Mouse (Mus musculus) erythroid progenitor cell, adult 5-6 weeks (primary cell): ENCODE data around the gene Tmem132c. TPM values are rescaled to one million over a fixed set of nuclear protein-coding genes. Genes with fewer than 3 reads are reported as not detected.

Source experiments
- ATAC-seq: replicated peaks from 2 replicates; pipeline ENCODE4 v1.8.0; 2016; ENCODE audit warnings: moderate number of reproducible peaks, mild to moderate bottlenecking, moderate TSS enrichment, inconsistent platforms; ENCODE audit not compliant: poor library complexity, low FRiP score, severe bottlenecking
- total RNA-seq, 2 experiments: library from RNA; stranded (forward) in 1 of 2; stranded (reverse) in 1 of 2; fragments of 150-400 nt in 1 of 2; fragments of 186-747, 209-891 nt in 1 of 2; gene quantifications; 2 replicates each; pipeline versions ENCODE4 v1.2.3 to v1.2.4; 2015 to 2017; ENCODE audit warnings: low replicate concordance in 2 of 2

The Tmem132c gene
- total RNA-seq, 2 experiments from 2014 or later, result not detected

DNA sequence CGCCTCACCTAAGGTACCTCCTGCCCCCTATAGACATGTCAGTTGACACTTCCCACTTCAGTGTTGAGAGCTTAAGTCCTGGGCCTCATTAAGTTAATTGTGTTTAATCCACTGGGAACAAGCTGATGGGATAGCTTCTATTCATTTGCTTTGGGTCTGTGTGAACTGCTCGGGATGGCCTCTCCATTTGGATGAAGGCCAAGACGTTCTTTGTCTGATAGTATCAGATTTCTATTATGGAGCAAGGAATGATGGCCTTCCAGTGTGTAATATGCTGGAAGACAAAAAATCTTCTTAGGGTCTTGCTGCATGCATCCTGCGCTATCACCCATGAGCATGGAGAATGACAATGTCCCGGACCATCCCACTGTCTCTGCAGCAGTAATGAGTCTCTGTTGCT is 141.0 kb downstream of the Tmem132c start:
- no peak for ATAC-seq

DNA sequence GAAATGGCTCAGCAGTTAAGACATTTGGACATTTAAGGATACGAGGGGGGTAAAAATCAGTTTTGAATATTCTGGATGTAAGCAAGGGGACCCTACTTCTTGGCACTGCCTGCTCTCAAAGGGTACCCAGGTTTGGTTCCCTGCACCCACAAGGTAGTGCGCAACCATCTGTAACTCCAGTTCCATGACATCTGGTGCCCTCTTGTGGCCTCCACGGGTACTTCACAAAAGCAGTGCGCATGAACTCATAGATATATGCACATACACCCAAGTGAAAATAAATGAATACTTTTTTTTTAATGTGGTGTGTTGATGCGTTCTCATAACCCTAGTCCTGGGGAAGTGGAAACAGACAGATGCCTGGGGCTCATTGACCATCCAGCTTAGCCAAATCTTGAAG is 149.6 kb downstream of the Tmem132c start:
- ATAC-seq, result no peak

DNA sequence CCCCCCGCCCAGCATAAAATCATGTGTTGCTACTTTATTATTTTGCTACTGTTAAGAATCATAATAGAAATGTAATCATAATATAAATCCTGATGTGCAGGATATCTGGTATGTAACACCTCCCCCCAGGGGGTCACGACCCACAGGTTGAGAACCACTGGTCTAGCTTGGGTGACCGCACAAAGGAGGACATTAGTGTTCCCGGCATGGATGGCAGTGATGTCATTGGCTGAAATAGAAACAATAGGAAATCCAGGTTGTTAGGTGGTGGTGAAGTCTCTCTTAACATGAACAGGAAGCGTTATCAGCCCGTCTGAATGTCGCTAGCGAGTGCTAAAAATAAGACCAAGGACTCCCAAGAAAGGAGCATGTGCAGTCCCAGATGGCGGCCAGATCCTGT is 155.3 kb downstream of the Tmem132c start:
- ATAC-seq, result no peak

DNA sequence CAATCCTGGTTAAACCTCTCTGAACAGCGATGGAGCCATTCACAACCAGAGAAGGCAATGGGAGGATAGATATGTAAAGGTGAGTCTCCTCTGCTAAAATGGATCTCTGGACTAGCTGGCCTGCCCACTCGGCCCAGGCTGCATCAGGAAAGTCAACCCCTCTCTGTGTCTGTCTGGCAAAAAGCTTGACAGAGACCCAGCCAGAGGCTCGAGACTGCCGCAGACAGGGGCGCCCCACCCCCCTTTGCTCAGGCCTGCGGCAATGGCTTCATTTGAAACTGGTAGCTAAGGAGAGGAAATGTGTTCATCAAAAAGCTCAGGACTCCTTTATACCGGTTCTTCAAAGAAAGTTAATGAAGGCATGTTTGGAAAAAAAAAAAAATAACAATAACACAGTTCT is 156.4 kb downstream of the Tmem132c start:
- no peak for ATAC-seq

DNA sequence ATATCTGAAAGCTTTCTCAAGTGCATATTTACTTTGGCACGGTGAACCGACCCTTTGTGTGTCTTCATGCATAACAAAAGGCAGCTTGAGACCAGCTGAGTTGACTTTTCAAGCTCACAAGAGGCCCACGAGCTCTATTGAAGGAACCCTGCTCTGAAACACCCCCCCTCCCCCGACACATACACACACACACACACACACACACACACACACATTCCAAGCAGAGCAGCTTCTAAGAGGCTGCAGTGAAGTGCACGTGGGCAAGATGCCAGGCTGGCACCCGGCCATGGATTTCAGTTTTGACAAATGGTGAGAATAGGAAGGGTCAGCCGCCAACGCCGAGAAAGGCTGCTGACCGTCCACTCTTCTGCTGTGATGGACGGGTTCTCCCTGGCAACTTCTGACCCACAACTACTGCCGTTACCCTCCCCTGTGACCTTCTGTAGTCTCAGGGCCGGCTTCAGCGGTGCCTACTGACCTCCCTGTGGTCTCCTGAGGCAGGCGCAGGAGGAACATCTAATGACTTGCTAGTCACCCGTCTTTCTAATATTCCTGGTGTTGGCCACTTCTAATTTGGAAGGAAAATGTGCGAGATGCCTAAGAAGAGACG is 163.9 kb downstream of the Tmem132c start:
- no peak for ATAC-seq

DNA sequence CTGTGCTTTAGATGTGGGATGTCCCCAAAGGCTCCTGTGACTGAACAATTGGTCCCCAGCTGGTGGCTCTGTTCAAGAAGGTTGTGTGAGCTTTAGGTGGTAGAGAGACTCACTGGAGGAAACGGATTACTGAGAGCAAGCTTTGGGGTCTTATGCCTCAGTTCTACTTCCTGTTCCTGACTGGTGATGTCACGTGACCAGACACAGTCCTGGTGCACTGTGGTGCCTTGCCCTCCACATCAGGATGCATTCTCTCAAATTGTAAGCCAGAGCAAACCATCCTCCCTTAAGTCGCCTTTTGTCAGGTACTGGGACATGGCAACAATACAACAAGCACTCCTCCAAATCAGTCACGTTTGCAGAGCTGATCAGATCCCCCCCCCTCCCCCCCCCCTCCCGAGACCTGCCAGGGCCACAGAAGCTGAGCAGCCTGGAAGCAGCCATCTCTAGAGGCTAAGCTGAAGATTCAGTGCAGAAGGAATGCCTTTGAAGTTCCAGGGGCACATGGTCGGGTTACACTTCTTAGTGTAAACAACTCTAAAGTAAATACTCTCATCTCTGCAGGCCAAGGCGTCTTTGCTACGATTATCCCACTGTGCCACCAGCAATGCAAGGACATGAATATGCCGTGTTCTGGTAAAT is 164.5 kb downstream of the Tmem132c start:
- no peak for ATAC-seq

DNA sequence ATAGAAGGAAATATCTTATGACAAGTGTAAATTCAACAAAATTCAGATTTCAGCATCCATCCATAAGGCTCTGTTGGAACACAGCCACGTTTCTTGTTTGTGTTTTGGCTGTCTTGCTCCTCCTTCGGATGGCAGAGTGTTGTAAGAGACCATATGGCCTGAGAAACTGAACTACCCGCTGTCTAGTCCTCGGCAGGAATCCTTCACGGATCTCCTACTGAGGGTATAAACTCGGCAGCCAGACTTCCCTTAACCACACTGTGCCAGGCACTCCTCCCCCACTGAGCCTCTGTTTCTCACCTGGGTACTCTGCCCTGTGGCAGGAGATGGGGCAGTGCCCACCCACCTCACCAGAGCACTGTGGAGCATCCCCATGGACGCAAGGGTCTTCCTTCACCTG is 174.9 kb downstream of the Tmem132c start:
- no peak for ATAC-seq

DNA sequence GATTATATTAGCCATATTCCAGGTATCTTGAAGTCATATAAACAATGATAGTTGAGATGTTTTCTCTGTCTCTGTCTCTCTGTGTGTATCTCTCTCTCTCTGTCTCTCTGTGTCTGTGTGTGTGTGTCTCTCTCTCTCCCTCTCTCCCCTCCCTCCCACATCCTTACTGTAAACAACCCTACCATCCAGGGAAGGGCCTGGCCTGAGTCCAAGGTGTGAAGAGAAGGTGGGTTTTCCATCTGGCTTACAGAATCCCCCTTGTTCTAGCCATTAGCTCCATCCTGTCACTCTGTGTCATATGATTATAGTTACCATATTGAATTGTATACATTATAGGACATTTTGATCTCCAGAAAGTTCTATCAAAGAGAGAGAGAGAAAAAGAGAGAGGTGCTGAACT is 182.3 kb downstream of the Tmem132c start:
- ATAC-seq, result no peak

DNA sequence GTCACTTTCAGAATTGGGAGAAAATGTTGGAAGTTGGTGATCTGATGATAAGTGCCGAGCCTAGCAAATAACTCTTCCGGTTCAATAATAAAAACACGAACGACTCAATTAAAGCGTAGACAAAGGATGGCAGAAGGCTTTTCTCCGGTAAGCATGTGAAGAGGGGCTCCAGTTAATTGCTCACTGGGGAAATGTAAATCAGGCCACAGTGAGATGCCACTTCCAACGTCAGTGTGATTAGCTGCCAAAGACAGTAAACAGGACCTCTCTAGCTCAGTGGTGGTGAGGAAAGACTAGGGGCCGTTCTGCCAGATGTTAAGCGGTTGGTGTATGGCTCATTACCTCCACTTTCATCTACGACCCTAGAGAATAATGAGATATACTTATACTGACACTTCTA is 187.5 kb downstream of the Tmem132c start:
- no peak for ATAC-seq

DNA sequence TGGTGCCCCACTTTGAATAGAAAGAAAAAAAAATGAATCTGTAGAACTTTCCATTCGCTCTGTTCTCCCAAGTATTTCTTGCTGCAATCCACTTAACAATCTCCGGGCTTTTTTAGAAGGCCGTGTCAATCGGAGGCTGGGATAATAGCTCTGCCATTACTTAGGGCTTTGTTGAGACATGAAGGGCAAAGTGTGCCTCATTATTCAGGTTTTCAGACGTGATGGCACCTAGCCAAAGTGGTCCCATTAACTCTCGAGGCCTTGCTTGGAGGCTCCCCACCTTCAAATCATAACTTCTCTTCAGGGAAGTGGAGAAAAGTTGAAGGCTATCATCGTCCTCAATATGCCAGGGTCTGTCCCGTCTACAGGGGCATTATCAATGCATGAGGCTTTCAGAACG is 190.0 kb downstream of the Tmem132c start:
- no peak for ATAC-seq

DNA sequence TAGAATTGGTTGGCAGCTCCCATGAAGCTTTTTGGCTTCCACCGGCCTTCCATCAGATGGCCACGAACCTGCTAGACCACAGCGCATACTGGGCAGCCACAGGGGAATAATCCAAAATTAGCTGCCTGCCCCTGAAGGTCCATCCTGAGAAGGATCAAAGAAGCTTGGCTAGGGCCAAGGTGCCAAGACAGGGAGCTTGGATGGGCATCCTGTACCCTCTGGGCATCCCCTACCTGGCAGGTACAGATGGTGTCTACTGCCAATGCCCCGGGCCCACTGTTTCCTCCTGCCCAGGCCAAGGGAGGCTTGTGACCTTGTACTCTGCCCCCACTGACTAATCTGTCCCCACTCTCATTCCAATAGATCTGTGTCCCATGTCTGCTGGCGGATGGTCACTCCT is 195.2 kb downstream of the Tmem132c start:
- ATAC-seq, result no peak

DNA sequence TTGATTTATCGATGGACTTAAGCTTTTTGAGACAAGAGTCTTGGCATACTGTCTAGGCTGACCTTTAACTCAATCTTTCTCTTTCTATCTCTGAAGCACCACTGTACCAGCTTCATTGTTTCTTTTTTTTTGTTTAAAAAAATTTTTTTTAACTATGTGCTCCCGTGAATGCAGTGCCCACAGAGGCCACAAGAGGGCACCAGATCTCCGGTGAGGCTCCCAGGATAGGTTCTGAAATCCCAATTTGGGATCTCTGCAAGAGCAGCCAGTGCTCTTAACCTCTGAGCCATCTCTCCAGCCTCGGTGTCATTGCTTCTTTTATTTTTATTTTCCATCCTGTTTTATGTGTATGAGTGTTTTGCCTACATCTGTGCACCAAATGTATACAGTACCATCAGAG is 197.0 kb downstream of the Tmem132c start:
- no peak for ATAC-seq

DNA sequence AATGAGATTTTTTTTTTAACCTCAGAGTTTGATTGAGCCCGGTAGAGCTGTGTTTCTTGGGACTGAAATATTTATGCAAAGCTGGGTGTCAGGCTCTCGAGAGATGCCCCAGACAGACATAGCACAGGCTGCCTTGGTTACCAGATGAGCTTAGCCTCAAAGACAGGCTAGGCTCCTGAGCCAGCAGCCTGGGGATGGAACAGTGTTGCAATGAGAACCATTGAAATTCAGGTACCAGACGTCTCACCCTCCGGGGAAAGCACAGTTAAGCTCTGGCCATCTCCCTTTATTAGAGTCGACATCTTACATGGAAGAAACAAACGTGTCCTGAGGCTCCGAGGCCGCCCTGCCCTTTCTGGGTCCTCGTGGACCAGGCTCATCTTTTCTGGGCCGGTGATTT is 200.4 kb downstream of the Tmem132c start:
- ATAC-seq, result no peak

DNA sequence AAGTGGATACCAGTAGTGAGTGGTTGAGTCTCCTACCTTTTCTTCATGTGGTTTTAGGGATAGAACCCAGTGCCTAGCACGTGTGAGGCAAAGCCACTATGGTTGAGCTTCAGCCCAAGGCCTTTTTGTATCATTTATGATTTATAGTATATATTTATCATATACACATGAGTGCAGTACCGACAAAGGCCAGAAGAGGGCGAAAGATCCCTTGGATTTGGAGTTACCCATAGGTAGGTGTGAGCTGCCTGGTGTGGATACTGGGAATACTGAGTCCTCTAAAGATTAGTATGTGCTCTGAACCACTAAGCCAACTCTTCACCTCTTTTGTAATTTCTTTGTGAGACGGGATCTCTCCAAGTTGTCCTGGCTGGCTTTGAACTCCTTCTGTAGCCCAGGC is 212.0 kb downstream of the Tmem132c start:
- ATAC-seq, result no peak

DNA sequence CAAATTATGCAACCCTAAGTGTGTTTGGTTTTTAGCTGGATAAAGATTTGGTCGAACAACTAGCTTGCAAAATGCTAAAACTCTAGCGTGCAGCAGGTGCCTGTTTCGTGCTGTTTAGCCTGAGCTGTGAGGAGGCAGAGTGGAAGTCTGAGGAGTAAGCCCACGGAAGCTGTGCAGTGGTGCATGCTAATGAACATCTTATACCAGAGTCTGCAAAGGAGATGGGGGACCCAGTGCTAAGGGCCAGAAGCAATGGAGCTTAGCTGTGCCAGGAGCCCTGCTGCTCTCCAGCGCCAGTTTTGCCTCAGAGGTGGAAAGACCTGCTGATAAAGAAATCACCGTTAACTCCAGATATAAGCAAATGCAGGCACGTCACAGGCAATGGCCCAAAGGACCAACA is 212.5 kb downstream of the Tmem132c start:
- no peak for ATAC-seq

DNA sequence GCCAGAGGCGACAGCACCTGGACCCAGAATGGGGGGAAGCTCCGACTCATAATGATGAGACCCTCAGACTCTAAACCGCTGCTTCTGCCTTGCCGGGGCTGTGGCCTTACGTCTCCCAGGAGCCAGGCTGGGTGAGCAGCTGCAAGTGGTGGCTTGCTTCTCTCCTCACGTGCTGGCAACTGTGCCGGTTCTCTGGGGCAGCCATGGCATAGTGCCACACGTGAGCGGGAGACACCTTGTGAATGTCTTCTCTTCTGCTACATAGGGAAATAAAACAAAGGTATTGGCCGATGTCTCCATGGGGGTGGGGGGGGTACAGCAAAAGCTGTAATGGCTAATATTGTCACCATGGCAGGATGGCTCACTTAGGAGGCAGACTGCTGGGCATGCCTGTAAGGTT is 214.5 kb downstream of the Tmem132c start:
- ATAC-seq, result no peak

DNA sequence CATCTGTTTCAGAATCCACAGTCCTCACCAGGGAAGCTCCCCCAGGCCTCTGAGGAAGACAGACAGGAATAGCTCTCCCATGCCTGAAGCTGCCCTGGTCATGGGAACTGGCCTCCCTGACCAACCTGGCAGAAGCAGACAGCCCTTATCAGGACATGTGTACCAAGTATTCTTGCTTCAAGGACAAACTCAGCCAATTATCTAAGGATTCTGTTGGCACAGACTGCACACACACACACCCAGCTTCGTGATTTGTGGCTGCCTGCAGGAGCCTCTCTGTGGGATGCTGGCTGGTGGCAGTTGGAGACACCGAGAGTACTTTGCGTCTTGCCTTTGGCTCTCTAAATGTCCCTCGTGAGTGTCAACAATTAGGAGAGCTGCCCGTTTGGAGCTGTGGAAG is 226.5 kb downstream of the Tmem132c start:
- ATAC-seq, result no peak

DNA sequence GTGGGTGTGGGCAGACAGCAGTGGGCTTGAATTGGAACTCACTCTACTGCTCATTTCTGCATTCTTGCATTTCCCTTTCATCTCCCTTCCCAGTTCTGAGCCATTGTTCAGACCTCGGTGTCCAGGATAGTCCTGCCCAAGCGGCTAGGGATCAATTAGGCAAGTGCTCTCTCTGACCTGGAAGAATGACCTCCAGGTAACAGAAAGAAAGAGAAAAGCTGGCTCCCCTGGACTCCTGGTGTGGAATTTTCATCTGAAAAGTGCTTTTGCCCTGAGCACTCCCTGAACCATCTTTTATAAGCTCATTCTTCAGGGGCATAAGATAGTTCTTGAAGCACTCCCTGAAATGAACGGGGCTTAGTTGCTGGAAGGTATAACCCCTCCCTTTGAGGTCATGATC is 228.7 kb downstream of the Tmem132c start:
- ATAC-seq, result no peak

DNA sequence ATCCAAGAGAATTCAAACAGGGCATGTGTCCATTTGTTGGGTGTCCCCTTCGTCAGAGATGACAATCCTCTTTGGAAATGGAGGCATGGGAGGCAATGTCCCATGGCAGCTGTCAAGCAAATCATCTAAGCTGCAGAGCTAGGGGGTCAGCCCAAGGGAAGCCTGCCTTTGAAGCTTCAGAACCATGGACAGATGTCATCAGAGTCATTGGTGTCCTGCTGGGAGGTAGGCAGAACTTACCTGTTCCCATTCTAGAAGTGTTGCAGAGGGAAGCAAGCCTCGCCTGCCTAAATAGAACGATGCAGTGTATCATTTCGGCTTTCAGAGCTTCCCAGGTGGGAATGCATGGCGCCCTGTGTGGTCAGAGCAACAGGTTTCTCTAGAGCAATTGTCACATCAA is 230.3 kb downstream of the Tmem132c start:
- ATAC-seq, result no peak

DNA sequence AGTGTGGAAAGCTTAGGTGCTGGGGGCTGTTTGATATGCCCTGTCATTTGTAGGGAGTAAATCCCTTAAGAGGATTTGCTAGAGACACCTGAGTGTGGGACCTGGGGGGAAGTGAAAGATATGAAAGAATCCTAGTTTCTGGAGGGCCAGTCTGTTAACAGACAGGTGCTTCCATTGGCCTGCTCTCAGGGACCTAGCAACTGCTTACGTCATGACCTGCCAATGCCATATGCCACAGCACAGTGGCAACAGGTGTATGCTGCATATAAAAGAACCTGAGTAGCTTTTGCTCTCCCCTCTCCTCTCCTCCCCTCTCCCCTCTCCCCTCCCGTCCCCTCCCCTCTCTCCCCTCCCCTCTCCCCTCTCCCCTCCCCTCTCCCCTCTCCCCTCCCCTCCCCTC is 232.1 kb downstream of the Tmem132c start:
- ATAC-seq, result no peak

DNA sequence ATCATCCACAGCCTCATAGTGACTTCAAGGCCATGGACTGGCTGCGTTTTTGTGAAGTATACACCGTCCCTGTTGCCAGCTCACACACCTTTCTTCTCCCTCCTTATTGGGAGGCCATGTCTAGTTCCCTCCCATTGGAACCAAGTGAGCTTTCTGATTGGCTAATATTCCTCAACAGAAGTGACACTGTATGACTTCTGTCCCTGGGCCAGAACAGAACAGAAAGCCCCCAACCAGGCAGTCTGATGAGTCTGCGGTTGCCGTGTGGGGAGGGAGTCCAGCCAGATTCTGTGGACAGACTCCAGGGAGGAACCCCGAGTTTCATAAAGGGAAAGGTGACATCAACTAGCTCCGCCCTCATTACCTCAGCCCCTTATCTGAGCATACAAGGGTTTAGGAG is 233.2 kb downstream of the Tmem132c start:
- ATAC-seq, result no peak

DNA sequence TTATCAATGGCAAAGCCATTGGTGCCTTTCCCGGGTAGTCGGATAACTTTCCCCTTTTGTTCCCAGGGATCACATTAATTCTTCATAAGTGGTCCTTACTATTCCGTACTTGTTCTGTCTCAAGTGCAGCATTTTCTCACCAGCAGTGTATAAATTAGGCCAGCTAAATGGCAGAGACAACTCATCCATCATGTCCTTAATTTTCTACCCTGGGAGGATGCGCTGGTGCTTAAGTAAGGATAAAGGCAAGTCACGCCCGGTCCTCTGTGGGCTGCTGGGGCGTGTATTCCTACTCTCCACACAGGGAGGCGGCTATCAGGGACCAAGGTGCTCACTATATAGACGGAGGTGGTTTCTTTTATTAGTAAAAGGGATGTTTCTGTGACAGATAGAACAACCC is 236.2 kb downstream of the Tmem132c start:
- no peak for ATAC-seq
